Mouse (Mus musculus): ENCODE results near the gene Lrrc4.

Lrrc4 gene

DNA sequence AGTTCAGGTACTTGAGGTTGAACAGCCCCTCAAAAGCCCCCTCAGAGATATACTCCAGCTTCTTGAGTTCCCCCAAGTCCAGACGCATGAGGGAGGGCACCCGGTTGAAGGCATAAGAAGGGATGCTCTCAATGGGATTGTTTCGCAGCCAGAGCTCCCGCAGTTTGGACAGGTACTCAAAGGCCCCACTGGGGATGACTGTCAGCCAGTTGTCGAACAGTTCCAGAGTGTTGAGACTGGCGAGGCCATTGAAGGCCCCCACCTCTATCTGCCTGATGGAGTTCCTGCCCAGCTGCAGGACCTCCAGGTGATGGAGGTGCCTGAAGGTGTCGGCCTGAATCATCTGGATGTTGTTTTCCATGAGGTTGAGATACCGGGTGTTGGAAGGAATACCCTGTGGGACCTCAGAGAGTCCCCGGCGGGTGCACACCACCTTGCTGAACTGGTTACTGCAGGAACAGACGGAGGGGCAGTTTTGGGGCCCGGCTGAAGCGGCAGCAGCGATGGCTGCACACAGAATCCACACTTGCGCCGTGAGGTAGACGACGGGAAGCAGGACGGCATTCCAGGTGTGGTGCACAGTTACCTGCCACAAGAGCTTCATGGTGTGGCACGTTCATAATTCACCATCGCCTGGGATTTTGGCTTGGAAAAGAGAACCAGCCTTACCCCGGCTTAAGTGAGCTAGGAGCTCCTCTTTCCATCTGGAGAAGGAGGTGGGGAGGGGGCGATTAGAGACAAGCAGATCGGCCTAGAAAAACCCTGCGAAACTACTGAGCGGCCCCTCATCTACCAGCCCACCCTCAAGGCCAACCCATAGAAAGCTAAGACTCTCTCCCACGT lies at the start of gene Lrrc4:
TSS of gene Lrrc4 (minus strand) at position 737 of the 843 bp plus-strand sequence.
- DNase-seq (ENCODE audit: extremely low read depth, insufficient read length, low spot score), result no peak

DNA sequence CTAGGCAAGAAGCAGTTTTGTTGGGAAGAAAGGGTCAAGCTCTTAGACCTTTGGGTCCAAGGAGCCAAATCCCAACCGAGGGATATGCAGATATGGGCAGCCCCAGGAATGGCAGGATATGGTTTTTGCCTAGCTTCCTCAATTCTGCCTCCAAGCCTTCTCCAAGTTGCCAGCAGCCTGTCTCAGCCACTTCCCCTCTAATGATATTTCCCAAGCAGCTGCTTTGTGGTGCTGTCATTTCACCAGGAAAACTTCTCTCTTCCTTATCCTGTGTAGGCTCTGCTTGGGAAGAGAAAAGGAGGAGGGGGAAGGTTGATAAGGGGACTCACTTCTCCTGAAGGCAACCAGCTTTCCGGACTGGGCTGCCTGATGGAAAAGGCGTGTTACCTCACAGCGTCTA lies 49.4 kb upstream of the Lrrc4 start:
- no peak for DNase-seq (ENCODE audit: extremely low read depth, insufficient read length, low spot score)

DNA sequence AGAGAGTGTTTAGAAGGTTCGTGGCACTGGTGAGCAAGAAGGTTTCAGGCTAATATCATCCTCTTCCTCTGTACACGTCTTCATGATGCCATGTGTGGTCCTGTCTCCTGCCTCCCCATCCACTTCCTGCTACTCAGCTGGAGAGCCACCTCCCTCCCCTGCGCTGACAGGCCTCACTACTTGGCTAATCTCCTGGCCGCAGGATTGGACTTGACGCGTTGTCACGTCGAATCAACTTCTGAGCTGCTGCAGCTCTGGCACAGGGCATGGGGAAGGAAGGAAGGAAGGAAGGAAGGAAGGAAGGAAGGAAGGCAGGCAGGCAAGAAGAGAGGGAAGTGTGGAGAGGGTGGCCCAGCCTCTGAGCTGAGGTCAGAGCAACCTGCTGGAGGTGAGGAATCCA lies 47.8 kb upstream of the Lrrc4 start:
- no peak for DNase-seq (ENCODE audit: extremely low read depth, insufficient read length, low spot score)

DNA sequence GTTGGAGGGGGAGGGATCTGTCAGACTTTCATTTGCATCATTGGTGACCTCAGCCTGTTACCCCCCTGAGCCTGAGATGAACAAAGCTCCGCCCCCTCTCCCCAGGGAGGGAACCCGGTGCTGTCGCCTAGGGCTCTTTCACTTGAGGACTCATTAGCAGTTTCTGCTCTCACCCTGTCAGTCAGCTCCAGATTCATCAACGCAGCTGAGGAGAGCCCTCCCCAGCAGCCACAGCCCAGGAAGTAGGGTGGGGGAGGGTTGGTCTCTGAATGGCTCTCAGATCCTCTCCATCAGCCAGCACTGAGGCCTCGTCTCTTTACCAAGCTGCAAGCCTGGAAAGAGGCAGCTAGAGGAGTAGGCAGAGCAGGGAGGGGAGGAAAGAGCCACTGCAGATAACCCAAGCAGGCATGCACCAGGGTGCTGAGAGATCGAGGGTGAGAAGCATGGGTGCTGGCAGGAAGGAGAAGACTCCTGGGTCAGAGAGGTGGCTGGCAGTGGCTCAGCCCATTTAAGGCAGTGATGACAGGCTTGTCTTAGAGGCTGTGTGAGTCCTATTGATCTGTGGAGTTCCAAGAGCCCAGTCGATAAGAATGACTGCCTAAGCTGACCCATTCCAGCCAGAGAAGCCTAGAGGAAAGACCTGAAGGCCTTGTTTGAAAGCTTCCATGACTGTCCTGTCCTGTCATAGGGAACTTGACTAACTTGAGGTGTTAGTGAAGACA lies 46.6 kb upstream of the Lrrc4 start:
- no peak for DNase-seq (ENCODE audit: extremely low read depth, insufficient read length, low spot score)

DNA sequence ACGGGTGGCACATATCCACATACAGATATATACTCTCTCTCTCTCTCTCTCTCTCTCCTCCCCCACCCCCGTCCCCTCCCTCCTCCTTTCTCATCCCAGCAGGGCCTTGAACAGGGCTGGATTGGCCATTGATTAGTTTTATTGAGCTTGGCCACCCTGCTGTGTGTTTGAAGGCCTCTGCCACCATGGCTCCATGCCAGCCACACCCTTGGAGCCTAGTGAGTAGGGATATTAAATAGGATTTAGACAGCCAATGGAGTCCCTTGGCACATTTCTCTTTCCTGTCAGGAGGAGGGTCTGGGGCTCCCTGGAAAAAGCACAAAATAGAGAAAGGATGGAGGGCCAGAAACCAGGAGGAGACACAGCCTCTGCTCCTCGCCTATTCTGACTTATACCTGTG lies 44.9 kb upstream of the Lrrc4 start:
- DNase-seq (ENCODE audit: extremely low read depth, insufficient read length, low spot score), result no peak

DNA sequence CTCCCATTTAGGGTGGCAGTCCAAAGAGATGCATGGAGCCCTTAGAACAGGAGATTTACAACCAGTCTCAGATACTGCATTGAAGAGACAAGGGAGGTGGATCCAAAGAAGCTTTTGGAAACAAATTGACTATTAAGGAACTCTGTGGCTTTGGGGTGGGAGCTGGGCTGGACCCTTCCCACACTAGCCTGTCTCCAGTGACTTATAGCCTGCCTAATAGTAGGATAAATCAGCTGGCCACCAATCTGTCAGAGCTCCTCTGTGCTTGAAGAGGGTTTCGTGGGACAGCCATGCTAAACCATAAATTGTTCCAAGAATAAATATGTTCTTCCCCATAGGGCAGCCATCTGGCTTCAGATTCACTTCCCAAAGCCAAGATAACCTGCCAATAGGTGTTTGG lies 43.8 kb upstream of the Lrrc4 start:
- no peak for DNase-seq (ENCODE audit: extremely low read depth, insufficient read length, low spot score)

DNA sequence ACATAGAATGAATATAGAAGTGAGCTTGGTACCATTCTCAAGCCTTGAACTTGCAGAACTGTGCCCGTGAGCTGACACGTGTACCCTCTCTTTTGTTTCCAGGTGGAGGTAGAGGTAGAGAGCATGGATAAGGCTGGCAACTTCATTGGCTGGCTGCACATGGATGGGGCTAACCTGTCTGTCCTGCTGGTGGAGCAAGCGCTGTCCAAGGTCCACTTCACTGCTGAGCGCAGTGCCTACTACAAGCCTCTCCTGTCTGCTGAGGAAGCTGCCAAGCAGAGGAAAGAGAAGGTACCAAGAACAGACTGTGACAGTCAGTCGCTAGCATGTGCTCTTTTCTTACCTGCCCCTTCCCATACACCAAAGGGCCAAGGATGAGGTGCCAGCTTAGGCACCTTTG lies 43.2 kb upstream of the Lrrc4 start:
- DNase-seq (ENCODE audit: extremely low read depth, insufficient read length, low spot score), result no peak

DNA sequence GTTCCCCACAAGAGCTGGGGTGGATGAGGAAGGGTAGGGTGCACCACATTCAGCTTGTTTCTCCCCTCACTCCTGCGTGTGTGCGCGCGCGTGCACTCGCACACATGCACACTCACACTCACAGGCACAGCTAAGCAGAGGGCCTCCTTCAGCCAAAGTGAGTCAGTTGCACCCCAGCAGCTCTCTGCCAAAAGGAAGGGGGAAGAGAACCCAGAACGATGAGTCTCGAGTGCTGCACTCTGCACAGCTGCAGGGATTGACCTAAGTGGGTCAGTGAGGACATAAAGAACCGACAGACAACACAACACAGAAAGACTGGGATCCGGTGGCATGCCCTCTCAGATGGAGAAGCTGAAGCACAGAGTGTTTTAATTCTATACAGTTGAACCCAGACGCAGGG lies 42.5 kb upstream of the Lrrc4 start:
- no peak for DNase-seq (ENCODE audit: extremely low read depth, insufficient read length, low spot score)

DNA sequence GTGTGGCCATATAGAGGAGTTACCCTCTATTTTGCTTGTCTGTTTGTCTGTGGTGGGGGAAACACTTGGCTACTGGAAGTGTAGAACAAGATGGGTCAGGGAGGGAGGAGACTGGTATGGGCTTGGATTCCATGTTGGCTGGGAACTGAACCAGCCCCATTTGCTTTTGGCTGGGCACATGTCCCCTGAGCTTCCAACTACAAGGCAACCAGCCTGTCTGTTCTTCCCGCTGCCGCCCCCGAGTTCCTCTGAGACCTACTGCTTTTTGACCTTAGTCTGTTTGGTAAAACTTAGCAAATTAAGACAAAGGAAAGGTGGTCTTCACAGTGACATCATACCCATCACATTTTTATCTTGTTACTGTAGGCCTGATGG lies 40.9 kb upstream of the Lrrc4 start:
- DNase-seq (ENCODE audit: extremely low read depth, insufficient read length, low spot score), result no peak

DNA sequence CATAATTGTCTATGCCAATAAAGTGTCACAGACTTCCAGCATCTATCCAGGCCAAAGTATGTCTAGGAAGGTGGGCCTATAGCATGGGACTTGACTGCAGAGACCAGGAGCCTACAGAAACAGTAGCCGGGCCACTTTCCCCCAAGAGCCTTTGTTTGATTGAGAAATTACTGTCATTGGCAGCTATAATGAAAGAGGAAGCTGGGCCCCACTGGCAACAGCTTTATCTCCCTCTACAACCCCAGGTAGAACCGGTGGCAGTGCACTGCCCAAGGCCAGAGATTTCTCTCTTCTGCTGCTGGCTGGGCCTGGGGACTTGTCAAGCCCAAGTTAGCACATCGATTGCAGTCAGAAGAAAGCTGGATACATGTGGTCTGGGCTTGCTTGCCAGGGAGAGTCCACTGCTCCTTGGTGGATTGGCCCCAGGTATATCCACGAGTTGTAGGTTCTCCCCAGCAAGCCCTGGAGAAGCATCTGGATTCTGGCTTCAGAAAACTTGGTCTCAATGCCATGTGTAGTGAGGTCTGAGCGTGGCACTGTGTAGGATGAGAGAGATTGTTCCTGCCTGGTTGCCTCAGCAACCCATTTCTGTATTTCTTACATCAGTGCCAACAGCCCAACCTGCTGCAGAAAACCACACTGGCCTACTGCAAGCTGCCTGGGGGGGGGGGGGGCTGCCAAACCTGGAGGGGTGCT lies 40.3 kb upstream of the Lrrc4 start:
- no peak for DNase-seq (ENCODE audit: extremely low read depth, insufficient read length, low spot score)

DNA sequence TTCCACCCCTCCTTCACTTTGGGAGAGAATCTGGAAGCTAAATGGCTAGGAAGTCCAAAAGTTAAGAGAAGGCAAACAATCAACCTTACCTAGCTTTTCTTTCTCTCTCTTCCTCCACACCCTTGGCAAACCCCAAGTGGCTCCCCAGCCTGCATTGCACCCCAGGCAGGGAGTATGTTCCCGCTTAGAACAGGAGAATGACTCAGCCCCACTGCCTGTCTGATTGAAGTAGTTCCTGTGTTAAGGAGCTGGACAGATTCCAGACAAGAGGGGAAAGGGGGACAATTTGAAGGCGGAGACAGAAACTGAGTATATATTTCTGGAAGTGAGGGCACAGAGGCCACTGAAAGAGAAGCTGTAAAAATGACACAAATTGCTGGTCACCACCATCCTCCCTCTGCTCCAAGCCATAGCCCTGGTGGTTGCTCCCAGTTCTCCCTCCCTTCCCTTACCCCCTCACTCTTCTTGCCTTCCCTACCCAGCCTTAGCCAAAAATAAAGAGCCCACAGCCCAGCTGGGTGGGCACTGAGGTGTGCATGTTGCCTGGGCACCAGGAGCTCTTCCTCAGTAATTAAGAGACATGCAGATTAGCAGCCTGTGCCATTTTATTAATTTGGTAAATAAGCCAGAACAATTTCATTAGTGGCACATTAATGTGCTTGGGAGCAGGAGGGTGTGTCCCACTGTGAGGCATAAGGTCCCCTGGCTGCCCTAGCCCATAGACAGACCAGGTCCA lies 36.1 kb upstream of the Lrrc4 start:
- DNase-seq (ENCODE audit: extremely low read depth, insufficient read length, low spot score), result no peak

DNA sequence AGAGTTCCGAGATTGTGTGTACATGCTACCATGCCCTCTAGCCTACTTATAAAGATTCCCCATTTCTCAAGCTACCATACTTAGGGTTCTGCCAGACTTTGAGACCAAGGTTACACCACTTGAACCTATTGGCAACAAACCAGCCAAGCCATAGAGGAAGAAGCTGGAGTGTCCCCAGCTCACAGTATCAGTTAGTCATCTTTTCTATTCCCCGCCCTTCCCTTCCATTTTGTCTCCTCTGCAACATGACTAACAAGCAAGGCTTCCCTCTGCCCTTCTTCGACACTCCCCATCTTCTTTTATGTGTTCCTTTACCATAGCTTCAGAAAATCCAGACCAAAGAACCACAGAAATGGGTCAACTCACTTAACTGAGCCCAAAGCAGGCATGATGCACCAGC lies 34.7 kb upstream of the Lrrc4 start:
- DNase-seq (ENCODE audit: extremely low read depth, insufficient read length, low spot score), result no peak

DNA sequence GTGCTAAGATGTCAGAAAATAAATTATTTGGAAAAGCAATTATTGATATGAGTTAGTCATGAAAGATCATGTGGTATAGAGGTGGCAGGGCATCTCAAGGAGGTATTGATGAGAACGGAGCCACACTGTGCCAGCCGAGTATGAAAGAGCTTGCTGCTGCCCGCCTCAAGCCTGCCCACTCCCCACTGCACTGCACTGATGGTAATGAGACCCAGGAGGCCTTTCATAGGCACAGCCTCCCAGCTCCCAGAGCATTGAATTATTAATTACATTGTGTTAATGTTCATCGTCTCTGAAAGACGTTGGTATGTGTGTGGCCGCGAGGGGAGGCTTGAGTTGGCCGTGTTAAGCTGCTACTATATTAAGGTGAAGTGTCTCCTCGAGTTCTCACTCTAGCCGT lies 33.6 kb upstream of the Lrrc4 start:
- DNase-seq (ENCODE audit: extremely low read depth, insufficient read length, low spot score), result no peak

DNA sequence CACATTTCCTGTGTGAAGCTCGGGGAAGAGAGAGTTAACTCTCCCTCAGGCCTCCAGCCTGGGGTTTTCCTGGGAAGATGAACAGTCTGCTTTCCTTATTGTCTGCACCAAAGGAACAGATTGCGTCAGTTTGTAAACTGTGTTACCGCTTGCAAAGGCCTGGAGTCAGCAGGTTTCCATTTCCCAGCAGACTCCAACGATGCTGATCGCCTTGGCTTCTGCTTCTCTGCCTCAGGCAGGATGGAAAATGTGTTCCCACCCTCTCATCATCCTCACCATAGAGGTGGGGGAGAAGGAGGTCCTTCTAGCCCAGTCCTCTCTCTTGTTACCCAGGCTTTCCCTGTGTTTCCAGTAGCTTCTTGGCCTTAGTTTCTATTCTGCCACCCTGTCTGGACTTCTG lies 33.1 kb upstream of the Lrrc4 start:
- no peak for DNase-seq (ENCODE audit: extremely low read depth, insufficient read length, low spot score)

DNA sequence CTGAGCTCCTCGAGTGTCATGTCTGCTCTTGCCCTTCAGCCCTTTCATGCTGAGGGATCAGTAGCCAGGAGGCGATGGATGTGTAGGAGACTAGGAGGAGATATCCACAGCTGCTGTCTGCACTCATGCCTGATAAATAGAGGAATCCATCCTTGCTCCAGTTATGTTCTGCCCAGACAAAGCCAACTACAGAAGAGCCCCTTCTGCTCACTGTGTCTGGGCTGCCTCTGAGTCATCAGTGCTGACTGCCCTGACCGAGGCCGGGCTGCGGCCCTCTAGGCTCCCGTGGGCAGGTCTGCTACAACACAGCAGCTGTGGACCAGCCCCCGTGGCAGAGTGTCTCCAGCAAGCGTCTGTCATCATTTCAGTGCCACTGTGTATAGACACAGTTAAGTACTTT lies 30.8 kb upstream of the Lrrc4 start:
- DNase-seq (ENCODE audit: extremely low read depth, insufficient read length, low spot score), result no peak

DNA sequence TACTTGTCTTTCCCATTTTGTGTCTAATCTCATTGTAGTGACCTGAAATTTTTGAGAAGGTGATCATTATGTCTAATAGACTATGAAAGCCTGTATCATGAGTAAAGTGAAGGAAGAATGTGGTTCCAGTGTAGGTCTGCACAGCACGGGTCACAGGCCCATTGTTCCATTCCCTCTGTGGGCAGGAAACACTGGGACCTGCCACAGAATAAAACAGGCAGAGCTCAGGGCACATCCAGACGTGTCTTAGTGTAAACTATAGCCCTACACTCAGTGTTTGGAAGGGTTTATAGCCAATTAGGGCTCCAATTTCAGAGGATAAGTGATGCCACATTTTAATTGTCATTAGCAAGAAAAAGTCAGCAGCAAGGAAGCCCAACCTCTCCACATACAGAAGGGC lies 29.4 kb upstream of the Lrrc4 start:
- no peak for DNase-seq (ENCODE audit: extremely low read depth, insufficient read length, low spot score)

DNA sequence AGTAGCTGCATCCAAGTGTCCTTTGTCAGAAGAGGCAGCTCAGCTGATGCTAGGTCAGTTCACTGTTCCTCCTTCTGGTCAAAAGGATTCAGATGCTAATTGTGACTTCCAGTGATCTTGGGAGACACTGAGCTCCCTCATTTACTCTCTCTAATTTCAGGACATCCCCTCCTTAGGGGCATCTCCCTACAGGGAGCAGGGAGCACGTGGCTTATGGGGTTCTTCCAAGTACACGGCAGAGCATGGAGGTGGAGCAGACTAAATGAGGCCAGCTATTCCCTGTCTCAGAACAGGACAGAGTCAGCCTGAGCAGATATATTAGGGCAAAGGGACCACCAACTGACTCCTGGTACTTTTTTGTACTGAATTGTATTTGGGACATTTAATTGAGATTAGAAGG lies 28.9 kb upstream of the Lrrc4 start:
- DNase-seq (ENCODE audit: extremely low read depth, insufficient read length, low spot score), result no peak

DNA sequence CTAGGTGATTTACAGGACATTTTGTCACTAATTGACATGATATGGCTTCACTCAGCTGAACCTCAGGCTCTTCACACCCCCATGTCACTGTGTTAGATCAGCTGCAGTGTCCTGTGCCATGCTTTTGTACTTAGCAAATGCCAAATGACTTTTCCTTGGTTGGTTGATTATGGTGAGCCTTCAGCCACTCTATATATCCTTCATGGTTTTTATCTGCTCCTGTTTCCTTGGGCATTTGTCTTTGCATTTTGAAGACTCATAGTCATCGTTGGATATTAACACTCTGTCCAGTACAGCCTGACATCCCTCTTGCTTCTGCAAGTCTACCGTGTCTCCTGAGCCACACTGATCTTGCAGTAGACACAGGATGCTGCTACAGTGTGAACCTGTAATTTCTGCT lies 27.5 kb upstream of the Lrrc4 start:
- DNase-seq (ENCODE audit: extremely low read depth, insufficient read length, low spot score), result no peak

DNA sequence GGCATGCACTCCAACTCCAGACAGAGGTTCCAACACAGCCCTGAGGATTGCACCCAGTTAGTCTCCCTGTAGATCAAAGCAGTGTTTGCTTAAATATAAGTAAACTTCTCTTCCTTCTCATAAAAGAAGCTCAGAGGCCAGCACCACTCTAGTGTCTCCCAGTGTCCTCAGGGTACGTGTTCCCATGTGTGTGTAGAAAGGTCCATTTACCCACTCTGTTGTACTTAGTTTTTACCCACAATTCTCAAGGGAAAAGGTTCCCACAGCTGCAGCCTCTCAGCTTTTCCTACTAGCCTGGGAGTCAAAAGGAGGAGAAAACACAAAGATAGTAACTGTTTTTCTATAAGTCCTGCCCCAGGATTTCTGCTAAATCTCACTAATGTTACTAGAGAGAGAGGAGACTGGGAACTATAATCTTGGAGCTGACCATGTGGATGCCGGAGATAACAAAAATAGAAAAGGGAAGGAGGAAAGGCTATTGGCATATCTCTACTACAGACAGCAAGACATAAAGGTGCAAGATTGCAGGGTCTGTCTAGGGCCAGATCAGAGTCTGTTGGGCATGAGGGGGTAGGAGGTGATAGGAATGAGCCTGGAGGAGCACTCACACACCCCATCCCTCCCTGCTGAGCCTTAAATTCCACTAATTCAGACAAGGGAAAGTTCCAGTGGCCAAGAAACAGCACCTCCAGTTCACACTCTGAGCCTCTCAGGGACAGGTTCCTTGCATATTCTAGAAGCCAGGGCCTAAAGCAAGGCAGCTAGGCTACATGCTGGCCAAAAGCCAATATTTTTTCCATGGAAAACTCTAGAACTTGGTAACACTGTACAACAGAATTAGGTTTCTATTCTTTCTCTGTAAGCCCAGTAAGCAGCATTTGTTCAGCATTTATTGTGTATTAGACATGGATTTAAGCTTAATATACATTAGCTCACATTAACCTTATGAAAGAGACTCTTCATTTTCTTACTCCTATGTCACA lies 25.9 kb upstream of the Lrrc4 start:
- DNase-seq (ENCODE audit: extremely low read depth, insufficient read length, low spot score), result no peak

DNA sequence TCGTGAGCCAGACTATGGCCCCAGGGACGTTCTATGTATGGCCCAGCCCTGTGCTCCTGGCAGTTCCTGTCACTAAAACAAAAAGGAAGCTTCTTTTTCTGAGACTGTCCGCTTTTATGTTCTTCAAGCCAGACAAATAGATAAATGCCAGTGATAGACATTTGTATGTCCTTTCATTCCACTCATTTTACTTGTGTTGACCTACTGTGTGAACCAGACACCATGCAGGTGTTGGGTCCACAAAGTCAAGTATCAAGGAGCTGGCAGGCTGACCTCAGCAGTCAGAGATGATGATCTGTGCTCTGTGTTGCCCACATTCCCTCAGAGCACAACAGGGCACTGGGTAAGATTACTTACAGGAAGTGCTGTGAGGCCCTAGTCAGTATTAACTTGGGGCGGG lies 25.2 kb upstream of the Lrrc4 start:
- no peak for DNase-seq (ENCODE audit: extremely low read depth, insufficient read length, low spot score)
